Mouse (Mus musculus) midbrain, embryonic 15.5 days (tissue): ENCODE measurements at regions not wholly inside any gene's neighbourhood (a gene's known extent, or its start where the extent isn't known, plus 50 kb on each side); places are given as distances from the start of the nearest gene placed in this dataset.
A peak's percentile ranks its signal among the peaks of the same experiment; 100 is the strongest.

Experiments used
- ATAC-seq: fragments of 200-750 bp; cut with Nextera tagmentation; replicated peaks from 2 replicates; pipeline ENCODE4 v1.8.0; 2017; ENCODE audit warnings: moderate TSS enrichment
- H3K27ac ChIP-seq: fragments of 300-500 bp; sonication (generic); 2 replicates; pipeline ENCODE4 v1.5.1; 2015; ENCODE audit warnings: mild to moderate bottlenecking, inconsistent platforms
- H3K27me3 ChIP-seq: fragments of 300-500 bp; sonication (generic); replicated peaks from 2 replicates; pipeline ENCODE4 v1.6.1; 2015; ENCODE audit warnings: inconsistent platforms
- H3K36me3 ChIP-seq: fragments of 300-500 bp; sonication (generic); replicated peaks from 2 replicates; pipeline ENCODE4 v1.6.1; 2015; ENCODE audit warnings: inconsistent platforms
- H3K4me1 ChIP-seq: fragments of 300-500 bp; sonication (generic); 2 replicates; pipeline ENCODE4 v1.6.1; 2015; ENCODE audit warnings: inconsistent platforms
- H3K4me2 ChIP-seq: fragments of 300-500 bp; sonication (generic); 2 replicates; pipeline ENCODE4 v1.6.1; 2015; ENCODE audit warnings: inconsistent platforms, mild to moderate bottlenecking, moderate library complexity
- H3K4me3 ChIP-seq: fragments of 300-500 bp; sonication (generic); 2 replicates; pipeline ENCODE4 v1.5.1; 2015; ENCODE audit warnings: mild to moderate bottlenecking, inconsistent platforms
- H3K9ac ChIP-seq: fragments of 300-500 bp; sonication (generic); 2 replicates; pipeline ENCODE4 v1.6.1; 2015; ENCODE audit warnings: mild to moderate bottlenecking, inconsistent platforms
- H3K9me3 ChIP-seq: fragments of 300-500 bp; sonication (generic); 2 replicates; pipeline ENCODE4 v1.6.1; 2016; ENCODE audit warnings: inconsistent platforms
- WGBS: fragments of 180-500 bp; shearing (Covaris S2); methylation state at CpG from one replicate; pipeline ENCODE4 v1.1.7; 2015; ENCODE audit warnings: mixed read lengths; 5-methylcytosine and 5-hydroxymethylcytosine counted together

- H3K4me1 ChIP-seq, result no peaks in the 10 kb centered on the region
- H3K9me3 ChIP-seq, result no peaks in the 10 kb centered on the region
- no peak overlapping the region for H3K27ac ChIP-seq
- no peaks in the 10 kb centered on the region for H3K27me3 ChIP-seq
- no peak overlapping the region for H3K4me2 ChIP-seq
- ATAC-seq, result no peak
- no peaks in the 10 kb centered on the region for H3K36me3 ChIP-seq
- no peak overlapping the region for H3K4me3 ChIP-seq
- WGBS, result 68% methylated on average over 4 of the region's 4 CpGs
- H3K9ac ChIP-seq, result no peak overlapping the region
Observed at GRCm38 (mm10) chr5:11983452-11983851, 65.6 kb downstream of the 4933402N22Rik start.

- no peak for ATAC-seq
Observed at GRCm38 (mm10) chr5:11989140-11989539, 71.3 kb downstream of the 4933402N22Rik start.

GRCm38 (mm10) chr5:12000777-12001176 lies 82.9 kb downstream of the 4933402N22Rik start:
- Histone ChIP-seq H3K27ac (no peak overlapping the region), H3K9me3 (no peaks in the 10 kb centered on the region), H3K4me2 (no peak overlapping the region), H3K36me3 (no peaks in the 10 kb centered on the region), H3K9ac (no peak overlapping the region), H3K27me3 (no peaks in the 10 kb centered on the region), H3K4me3 (no peak overlapping the region), H3K4me1 (no peaks in the 10 kb centered on the region)
- no peak for ATAC-seq

More at GRCm38 (mm10) chr5:11989140-11989539, 71.3 kb downstream of the 4933402N22Rik start:
- Histone ChIP-seq H3K36me3 (no peaks in the 10 kb centered on the region), H3K9me3 (no peaks in the 10 kb centered on the region), H3K9ac (no peak overlapping the region), H3K4me2 (no peak overlapping the region), H3K27ac (no peak overlapping the region), H3K27me3 (no peaks in the 10 kb centered on the region), H3K4me3 (no peak overlapping the region), H3K4me1 (no peaks in the 10 kb centered on the region)
- 84% methylated on average over 5 of the region's 5 CpGs for WGBS

- H3K4me2 ChIP-seq, result no peak overlapping the region
- no peaks in the 10 kb centered on the region for H3K36me3 ChIP-seq
- no peak overlapping the region for H3K27ac ChIP-seq
- no peaks in the 10 kb centered on the region for H3K9me3 ChIP-seq
- no peak overlapping the region for H3K9ac ChIP-seq
- H3K4me1 ChIP-seq, result no peaks in the 10 kb centered on the region
- no peak for ATAC-seq
- H3K4me3 ChIP-seq, result no peak overlapping the region
- WGBS, result 91% methylated on average over 3 of the region's 3 CpGs
- no peaks in the 10 kb centered on the region for H3K27me3 ChIP-seq
Observed at GRCm38 (mm10) chr5:12006473-12006872, 88.6 kb downstream of the 4933402N22Rik start.

- no peak overlapping the region for H3K4me3 ChIP-seq
- ATAC-seq, result no peak
- 82% methylated on average over 1 of the region's 1 CpGs for WGBS
- no peaks in the 10 kb centered on the region for H3K4me1 ChIP-seq
- no peaks in the 10 kb centered on the region for H3K36me3 ChIP-seq
- H3K4me2 ChIP-seq, result no peak overlapping the region
- no peak overlapping the region for H3K9ac ChIP-seq
- H3K27me3 ChIP-seq, result no peaks in the 10 kb centered on the region
- H3K27ac ChIP-seq, result no peak overlapping the region
- H3K9me3 ChIP-seq, result no peaks in the 10 kb centered on the region
Observed at GRCm38 (mm10) chr5:12016332-12016731, 98.5 kb downstream of the 4933402N22Rik start.

- no peaks in the 10 kb centered on the region for H3K4me1 ChIP-seq
- H3K9ac ChIP-seq, result no peak overlapping the region
- ATAC-seq, result no peak
- H3K27me3 ChIP-seq, result no peaks in the 10 kb centered on the region
- no peak overlapping the region for H3K27ac ChIP-seq
- no peaks in the 10 kb centered on the region for H3K9me3 ChIP-seq
- H3K36me3 ChIP-seq, result no peaks in the 10 kb centered on the region
- no peak overlapping the region for H3K4me2 ChIP-seq
- H3K4me3 ChIP-seq, result no peak overlapping the region
Observed at GRCm38 (mm10) chr5:12020489-12020888, 102.6 kb downstream of the 4933402N22Rik start.

- Histone ChIP-seq H3K27ac (no peak overlapping the region), H3K9me3 (no peaks in the 10 kb centered on the region), H3K27me3 (no peaks in the 10 kb centered on the region), H3K4me2 (no peak overlapping the region), H3K9ac (no peak overlapping the region), H3K4me1 (no peaks in the 10 kb centered on the region), H3K4me3 (no peak overlapping the region), H3K36me3 (no peaks in the 10 kb centered on the region)
- ATAC-seq, result no peak
Observed at GRCm38 (mm10) chr5:12024705-12025383, 107.0 kb downstream of the 4933402N22Rik start.

GRCm38 (mm10) chr5:12030002-12030401 lies 112.2 kb downstream of the 4933402N22Rik start:
- WGBS, result 13% methylated on average over 5 of the region's 5 CpGs
- no peaks in the 10 kb centered on the region for H3K9me3 ChIP-seq
- H3K4me1 ChIP-seq, result no peaks in the 10 kb centered on the region
- no peaks in the 10 kb centered on the region for H3K27me3 ChIP-seq
- no peak overlapping the region for H3K4me2 ChIP-seq
- H3K36me3 ChIP-seq, result no peaks in the 10 kb centered on the region
- no peak overlapping the region for H3K4me3 ChIP-seq
- ATAC-seq, result peak; percentile 85
- H3K9ac ChIP-seq, result no peak overlapping the region
- no peak overlapping the region for H3K27ac ChIP-seq

GRCm38 (mm10) chr5:12049806-12050205 lies 132.0 kb downstream of the 4933402N22Rik start:
- H3K4me3 ChIP-seq, result no peak overlapping the region
- H3K9ac ChIP-seq, result no peak overlapping the region
- no peak for ATAC-seq
- H3K4me2 ChIP-seq, result no peak overlapping the region
- no peaks in the 10 kb centered on the region for H3K36me3 ChIP-seq
- WGBS, result 82% methylated on average over 1 of the region's 1 CpGs
- H3K9me3 ChIP-seq, result no peaks in the 10 kb centered on the region
- no peaks in the 10 kb centered on the region for H3K4me1 ChIP-seq
- H3K27me3 ChIP-seq, result no peaks in the 10 kb centered on the region
- H3K27ac ChIP-seq, result no peak overlapping the region

- H3K36me3 ChIP-seq, result no peaks in the 10 kb centered on the region
- no peak overlapping the region for H3K27ac ChIP-seq
- no peaks in the 10 kb centered on the region for H3K27me3 ChIP-seq
- H3K4me3 ChIP-seq, result no peak overlapping the region
- H3K4me1 ChIP-seq, result no peaks in the 10 kb centered on the region
- 80% methylated on average over 1 of the region's 1 CpGs for WGBS
- no peak overlapping the region for H3K4me2 ChIP-seq
- ATAC-seq, result no peak
- H3K9ac ChIP-seq, result no peak overlapping the region
- H3K9me3 ChIP-seq, result no peaks in the 10 kb centered on the region
Observed at GRCm38 (mm10) chr5:12080191-12080590, 162.3 kb downstream of the 4933402N22Rik start.

- no peak overlapping the region for H3K9ac ChIP-seq
- no peaks in the 10 kb centered on the region for H3K9me3 ChIP-seq
- no peaks in the 10 kb centered on the region for H3K4me1 ChIP-seq
- no peak for ATAC-seq
- no peak overlapping the region for H3K27ac ChIP-seq
- no peaks in the 10 kb centered on the region for H3K27me3 ChIP-seq
- 75% methylated on average over 1 of the region's 1 CpGs for WGBS
- no peak overlapping the region for H3K4me3 ChIP-seq
- H3K4me2 ChIP-seq, result no peak overlapping the region
- H3K36me3 ChIP-seq, result no peaks in the 10 kb centered on the region
Observed at GRCm38 (mm10) chr5:12093680-12094079, 175.8 kb downstream of the 4933402N22Rik start.

- H3K9ac ChIP-seq, result no peak overlapping the region
- no peak for ATAC-seq
- 78% methylated on average over 5 of the region's 5 CpGs for WGBS
- no peaks in the 10 kb centered on the region for H3K9me3 ChIP-seq
- H3K4me2 ChIP-seq, result no peak overlapping the region
- H3K27ac ChIP-seq, result no peak overlapping the region
- no peak overlapping the region for H3K4me3 ChIP-seq
- no peaks in the 10 kb centered on the region for H3K36me3 ChIP-seq
- H3K4me1 ChIP-seq, result no peaks in the 10 kb centered on the region
- H3K27me3 ChIP-seq, result no peaks in the 10 kb centered on the region
Observed at GRCm38 (mm10) chr5:12116587-12117354, 198.9 kb downstream of the 4933402N22Rik start.

GRCm38 (mm10) chr5:12124935-12125334 lies 207.1 kb downstream of the 4933402N22Rik start:
- Histone ChIP-seq H3K4me3 (no peak overlapping the region), H3K9me3 (no peaks in the 10 kb centered on the region), H3K4me1 (no peaks in the 10 kb centered on the region), H3K9ac (no peak overlapping the region), H3K36me3 (no peaks in the 10 kb centered on the region), H3K4me2 (no peak overlapping the region), H3K27me3 (no peaks in the 10 kb centered on the region), H3K27ac (no peak overlapping the region)
- 93% methylated on average over 5 of the region's 5 CpGs for WGBS
- ATAC-seq, result no peak
